Mouse (Mus musculus) forebrain, embryonic 16.5 days (tissue): ENCODE results near the gene Lamtor3. TPM values are rescaled to one million over a fixed set of nuclear protein-coding genes. Genes with fewer than 3 reads are reported as not detected.
"Not testable (repeated sequence)": the region's sequence is repeated elsewhere in the genome, so short reads cannot be mapped to it uniquely, and the experiment has no call there.

Experiments used
- ATAC-seq: fragments of 200-750 bp; cut with Nextera tagmentation; 2 replicates; pipeline ENCODE4 v1.8.0; 2017; ENCODE audit warnings: mild to moderate bottlenecking, moderate library complexity
- H3K27ac ChIP-seq: fragments of 300-500 bp; sonication (generic); 2 replicates; pipeline ENCODE4 v1.5.1; 2014; ENCODE audit warnings: low read length, control low read depth
- H3K27me3 ChIP-seq: fragments of 300-500 bp; sonication (generic); replicated peaks from 2 replicates; pipeline ENCODE4 v1.6.1; 2014; ENCODE audit warnings: low read length; ENCODE audit not compliant: control insufficient read depth, insufficient read depth
- H3K36me3 ChIP-seq: fragments of 300-500 bp; sonication (generic); 2 replicates; pipeline ENCODE4 v1.6.1; 2014; ENCODE audit not compliant: control insufficient read depth, insufficient read depth
- H3K4me1 ChIP-seq: fragments of 300-500 bp; sonication (generic); replicated peaks from 2 replicates; pipeline ENCODE4 v1.6.1; 2014; ENCODE audit warnings: low read length; ENCODE audit not compliant: control insufficient read depth, insufficient read depth
- H3K4me2 ChIP-seq: fragments of 300-500 bp; sonication (generic); 2 replicates; pipeline ENCODE4 v1.6.1; 2014; ENCODE audit warnings: mild to moderate bottlenecking, low read length, control low read depth
- H3K4me3 ChIP-seq: fragments of 300-500 bp; sonication (generic); replicated peaks from 2 replicates; pipeline ENCODE4 v1.5.1; 2014; ENCODE audit warnings: mild to moderate bottlenecking, low read length, control low read depth
- H3K9ac ChIP-seq: fragments of 300-500 bp; sonication (generic); replicated peaks from 2 replicates; pipeline ENCODE4 v1.6.1; 2014; ENCODE audit warnings: low read depth, low read length, control low read depth
- H3K9me3 ChIP-seq: fragments of 300-500 bp; sonication (generic); 2 replicates; pipeline ENCODE4 v1.6.1; 2016; ENCODE audit warnings: low read length; ENCODE audit not compliant: control insufficient read depth
- WGBS: fragments of 180-500 bp; shearing (Covaris S2); extraction: QIAGEN DNeasy Blood & Tissue Kit; methylation state at CpG from one replicate; pipeline ENCODE4 v1.1.7; 2014; 5-methylcytosine and 5-hydroxymethylcytosine counted together
- polyA plus RNA-seq: library from polyadenylated mRNA; unstranded; fragments of >200 nt; fragmentation: Nextera tagmentation; extraction: Ambion mirVana; gene quantifications from 2 replicates; pipeline ENCODE4 v1.2.1, GENCODE M21; 2015

The Lamtor3 gene
- polyA plus RNA-seq, 1 experiment from 2014 or later, result 141 TPM

GRCm38 (mm10) chr3:137963508-137963907 is 45.2 kb downstream of the Lamtor3 start:
- H3K36me3 ChIP-seq, result no peaks in the 10 kb centered on the region
- 65% methylated on average over 8 of the region's 8 CpGs for WGBS
- no peak overlapping the region for H3K4me2 ChIP-seq
- H3K4me1 ChIP-seq, result 0 out of 2 replicates have a peak, but pooled peaks cover 2% of the 10 kb centered on the region
- no peak for ATAC-seq
- H3K9ac ChIP-seq, result no peak overlapping the region
- no peak overlapping the region for H3K4me3 ChIP-seq
- no peak overlapping the region for H3K27ac ChIP-seq
- no peaks in the 10 kb centered on the region for H3K27me3 ChIP-seq
- no peaks in the 10 kb centered on the region for H3K9me3 ChIP-seq

- not testable (repeated sequence) for H3K4me2 ChIP-seq, H3K9ac ChIP-seq, H3K9me3 ChIP-seq, H3K27me3 ChIP-seq, H3K4me1 ChIP-seq, H3K27ac ChIP-seq, H3K36me3 ChIP-seq, H3K4me3 ChIP-seq
- 0 out of 2 replicates have a peak, but pooled peaks have one; percentile 47 for ATAC-seq
- WGBS, result 33% methylated on average over 1 of the region's 1 CpGs
Measured at GRCm38 (mm10) chr3:137964014-137964413, 45.7 kb downstream of the Lamtor3 start.

- H3K27me3 ChIP-seq, result no peaks in the 10 kb centered on the region
- no peak overlapping the region for H3K27ac ChIP-seq
- H3K36me3 ChIP-seq, result no peaks in the 10 kb centered on the region
- no peak overlapping the region for H3K4me3 ChIP-seq
- no peak overlapping the region for H3K4me2 ChIP-seq
- 92% methylated on average over 14 of the region's 14 CpGs for WGBS
- ATAC-seq, result no peak
- no peak overlapping the region for H3K9ac ChIP-seq
- H3K9me3 ChIP-seq, result no peaks in the 10 kb centered on the region
- H3K4me1 ChIP-seq, result 0 out of 2 replicates have a peak, but pooled peaks cover 2% of the 10 kb centered on the region
Measured at GRCm38 (mm10) chr3:137968105-137968819, 50.0 kb downstream of the Lamtor3 start.

- Histone ChIP-seq H3K4me1 (no peaks in the 10 kb centered on the region), H3K9me3 (no peaks in the 10 kb centered on the region), H3K36me3 (no peaks in the 10 kb centered on the region), H3K27me3 (no peaks in the 10 kb centered on the region), H3K4me3 (no peak overlapping the region), H3K4me2 (no peak overlapping the region), H3K9ac (no peak overlapping the region), H3K27ac (no peak overlapping the region)
- 94% methylated on average over 9 of the region's 9 CpGs for WGBS
- no peak for ATAC-seq
Measured at GRCm38 (mm10) chr3:137968820-137969486, 50.6 kb downstream of the Lamtor3 start.

GRCm38 (mm10) chr3:137969951-137970350 is 51.6 kb downstream of the Lamtor3 start:
- H3K9ac ChIP-seq, result no peak overlapping the region
- H3K27me3 ChIP-seq, result no peaks in the 10 kb centered on the region
- no peak overlapping the region for H3K27ac ChIP-seq
- no peaks in the 10 kb centered on the region for H3K9me3 ChIP-seq
- H3K4me3 ChIP-seq, result peak overlapping the region; percentile 20; the same call in 1 of the 2 replicates
- H3K36me3 ChIP-seq, result no peaks in the 10 kb centered on the region
- no peaks in the 10 kb centered on the region for H3K4me1 ChIP-seq
- 43% methylated on average over 12 of the region's 12 CpGs for WGBS
- ATAC-seq, result no peak
- H3K4me2 ChIP-seq, result peak overlapping the region; percentile 26; the same call in 1 of the 2 replicates

GRCm38 (mm10) chr3:137972224-137972623 is 53.9 kb downstream of the Lamtor3 start:
- Histone ChIP-seq H3K4me1 (peaks cover 5% of the 10 kb centered on the region), H3K4me2 (no peak overlapping the region), H3K9me3 (no peaks in the 10 kb centered on the region), H3K36me3 (no peaks in the 10 kb centered on the region), H3K9ac (no peak overlapping the region), H3K4me3 (no peak overlapping the region), H3K27me3 (no peaks in the 10 kb centered on the region), H3K27ac (no peak overlapping the region)
- WGBS, result 82% methylated on average over 5 of the region's 5 CpGs
- ATAC-seq, result no peak

GRCm38 (mm10) chr3:137972989-137973388 is 54.7 kb downstream of the Lamtor3 start:
- Histone ChIP-seq H3K9ac (no peak overlapping the region), H3K27ac (no peak overlapping the region), H3K4me1 (peaks cover 11% of the 10 kb centered on the region), H3K27me3 (no peaks in the 10 kb centered on the region), H3K36me3 (no peaks in the 10 kb centered on the region), H3K4me3 (no peak overlapping the region), H3K9me3 (no peaks in the 10 kb centered on the region), H3K4me2 (no peak overlapping the region)
- WGBS, result 96% methylated on average over 7 of the region's 7 CpGs
- no peak for ATAC-seq

- Histone ChIP-seq H3K27ac (no peak overlapping the region), H3K9me3 (no peaks in the 10 kb centered on the region), H3K36me3 (no peaks in the 10 kb centered on the region), H3K4me1 (peaks cover 11% of the 10 kb centered on the region), H3K4me3 (no peak overlapping the region), H3K9ac (no peak overlapping the region), H3K4me2 (no peak overlapping the region), H3K27me3 (no peaks in the 10 kb centered on the region)
- 82% methylated on average over 8 of the region's 8 CpGs for WGBS
- ATAC-seq, result no peak
Measured at GRCm38 (mm10) chr3:137974306-137974705, 56.0 kb downstream of the Lamtor3 start.

GRCm38 (mm10) chr3:137975435-137975834 is 57.1 kb downstream of the Lamtor3 start:
- 80% methylated on average over 7 of the region's 7 CpGs for WGBS
- H3K4me1 ChIP-seq, result peaks cover 11% of the 10 kb centered on the region
- no peaks in the 10 kb centered on the region for H3K36me3 ChIP-seq
- H3K27ac ChIP-seq, result no peak overlapping the region
- H3K27me3 ChIP-seq, result no peaks in the 10 kb centered on the region
- H3K4me2 ChIP-seq, result no peak overlapping the region
- no peaks in the 10 kb centered on the region for H3K9me3 ChIP-seq
- H3K9ac ChIP-seq, result no peak overlapping the region
- no peak overlapping the region for H3K4me3 ChIP-seq
- no peak for ATAC-seq
